In the genomic region with DNA sequence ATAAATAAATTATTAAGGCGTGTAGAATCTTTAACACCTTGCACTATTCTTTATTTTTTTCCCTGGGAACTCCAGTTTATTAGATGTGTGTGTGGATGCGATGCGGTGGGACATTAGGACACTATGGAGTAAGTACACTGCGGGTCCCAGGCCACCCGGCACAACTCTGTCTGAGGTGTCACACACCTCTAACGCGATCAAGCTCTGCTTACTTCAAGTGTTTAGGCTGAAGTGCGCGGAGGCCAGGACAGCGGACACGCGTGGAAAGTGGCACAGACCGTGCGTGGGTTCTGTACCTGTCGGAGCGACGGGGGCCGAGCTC, we compare ENCODE assay signal across 7 mouse cellular contexts. TPM values are rescaled to one million over a fixed set of nuclear protein-coding genes. Genes with fewer than 3 reads are reported as not detected.
A peak's percentile ranks its signal among the peaks of the same experiment; 100 is the strongest.
DNase-seq lines count a peak whose midpoint lies in the region; ATAC-seq and TF ChIP-seq lines count a peak whose summit lies in the region.

No protein-coding gene starts in this region.

- WGBS in spleen, adult 2 months = 4% methylated on average over 18 of the region's 18 CpGs
- 2% methylated on average over 18 of the region's 18 CpGs for WGBS in forebrain, embryonic 14.5 days
- 1% methylated on average over 18 of the region's 18 CpGs for WGBS in limb, embryonic 15.5 days
- 1% methylated on average over 18 of the region's 18 CpGs for WGBS in stomach, postnatal 0 days

- peak overlapping the region; percentile 54 for H3K4me2 ChIP-seq in forebrain, embryonic 14.5 days (ENCODE audit: low read length)
- H3K4me2 ChIP-seq in limb, embryonic 15.5 days = peak overlapping the region; percentile 59
- H3K4me2 ChIP-seq in stomach, postnatal 0 days (replicated peaks; ENCODE audit: low read depth) = peak overlapping the region; percentile 90

- TF ChIP-seq POLR2A in spleen, adult 2 months (IDR thresholded peaks at IDR 0.05; ENCODE audit: low read depth, low read length) = no peak

- H3K27ac ChIP-seq in spleen, adult 2 months (ENCODE audit: insufficient read depth, low read length) = peak overlapping the region; percentile 85
- H3K27ac ChIP-seq in forebrain, embryonic 14.5 days (ENCODE audit: low read depth, low read length) = peak overlapping the region; percentile 52; the same call in 1 of the 2 replicates
- peak overlapping the region; percentile 48; the same call in 1 of the 2 replicates for H3K27ac ChIP-seq in limb, embryonic 15.5 days
- H3K27ac ChIP-seq in stomach, postnatal 0 days (replicated peaks) = peak overlapping the region; percentile 78

- no peak for DNase-seq in spleen, adult 2 months (ENCODE audit: low read depth in 1 of 2, low spot score in 2 of 2)
- no peak for DNase-seq in spleen, postnatal 4 days (ENCODE audit: low spot score in 2 of 2)
- no peak for DNase-seq in forebrain, embryonic 14.5 days (ENCODE audit: low spot score)
- no peak for DNase-seq in stomach, postnatal 0 days (ENCODE audit: low spot score)
- DNase-seq in spleen, postnatal 10 days (ENCODE audit: low spot score in 2 of 2) = no peak
- no peak for DNase-seq in gastrocnemius, adult 8-10 months (ENCODE audit: low spot score in 2 of 2)

- H3K36me3 ChIP-seq in spleen, adult 2 months (ENCODE audit: control insufficient read depth, insufficient read depth, low read length) = no peaks in the 10 kb centered on the region
- H3K36me3 ChIP-seq in forebrain, embryonic 14.5 days (ENCODE audit: control insufficient read depth, insufficient read depth, low read length) = no peaks in the 10 kb centered on the region
- H3K36me3 ChIP-seq in limb, embryonic 15.5 days = no peaks in the 10 kb centered on the region
- no peaks in the 10 kb centered on the region for H3K36me3 ChIP-seq in stomach, postnatal 0 days (ENCODE audit: control insufficient read depth, insufficient read depth, low read length)

- no peaks in the 10 kb centered on the region for H3K4me1 ChIP-seq in spleen, adult 2 months (ENCODE audit: control insufficient read depth, insufficient read depth, insufficient read length)
- H3K4me1 ChIP-seq in forebrain, embryonic 14.5 days (ENCODE audit: control insufficient read depth, insufficient read depth, low read length) = peaks cover 13% of the 10 kb centered on the region; the same call in 1 of the 2 replicates
- H3K4me1 ChIP-seq in limb, embryonic 15.5 days = 0 out of 2 replicates have a peak, but pooled peaks cover 2% of the 10 kb centered on the region
- H3K4me1 ChIP-seq in stomach, postnatal 0 days (replicated peaks; ENCODE audit: control insufficient read depth, insufficient read depth) = no peaks in the 10 kb centered on the region

- H3K27me3 ChIP-seq in spleen, adult 2 months (ENCODE audit: control insufficient read depth, insufficient read depth, low read length) = no peaks in the 10 kb centered on the region
- no peaks in the 10 kb centered on the region for H3K27me3 ChIP-seq in forebrain, embryonic 14.5 days (replicated peaks; ENCODE audit: control insufficient read depth, insufficient read depth, low read length)
- H3K27me3 ChIP-seq in limb, embryonic 15.5 days = no peaks in the 10 kb centered on the region
- H3K27me3 ChIP-seq in stomach, postnatal 0 days (ENCODE audit: control insufficient read depth, insufficient read depth, low read length) = no peaks in the 10 kb centered on the region

- TF ChIP-seq CTCF in spleen, adult 2 months (IDR thresholded peaks at IDR 0.05; ENCODE audit: extremely low read depth, insufficient read depth, insufficient read length, insufficient replicate concordance) = no peak
- no peak for TF ChIP-seq CTCF in stomach, postnatal 0 days (IDR thresholded peaks at IDR 0.05; ENCODE audit: low read depth)

- no peak for ATAC-seq in forebrain, embryonic 14.5 days
- peak; percentile 78 for ATAC-seq in limb, embryonic 15.5 days (ENCODE audit: insufficient number of reproducible peaks, low FRiP score, low TSS enrichment, low read depth)
- peak; percentile 65; the same call in 1 of the 2 replicates for ATAC-seq in stomach, postnatal 0 days (ENCODE audit: low FRiP score, low TSS enrichment)

- peak overlapping the region; percentile 92 for H3K9ac ChIP-seq in forebrain, embryonic 14.5 days (ENCODE audit: low read length)
- peak overlapping the region; percentile 70 for H3K9ac ChIP-seq in limb, embryonic 15.5 days
- peak overlapping the region; percentile 80 for H3K9ac ChIP-seq in stomach, postnatal 0 days (ENCODE audit: low read length)

- no peak for TF ChIP-seq EP300 in stomach, postnatal 0 days (optimal IDR thresholded peaks at IDR 0.05)

- H3K9me3 ChIP-seq in forebrain, embryonic 14.5 days (replicated peaks; ENCODE audit: control insufficient read depth, low read length) = no peaks in the 10 kb centered on the region
- no peaks in the 10 kb centered on the region for H3K9me3 ChIP-seq in limb, embryonic 15.5 days
- H3K9me3 ChIP-seq in stomach, postnatal 0 days (ENCODE audit: control insufficient read depth, low read length) = no peaks in the 10 kb centered on the region

- H3K4me3 ChIP-seq in spleen, adult 2 months (ENCODE audit: extremely low read depth, insufficient read depth, insufficient read length) = peak overlapping the region; percentile 100
- H3K4me3 ChIP-seq in forebrain, embryonic 14.5 days (ENCODE audit: low read depth, low read length) = peak overlapping the region; percentile 91
- peak overlapping the region; percentile 97 for H3K4me3 ChIP-seq in limb, embryonic 15.5 days
- H3K4me3 ChIP-seq in stomach, postnatal 0 days (ENCODE audit: low read depth, low read length) = peak overlapping the region; percentile 98

RNA-seq across cellular contexts. Expression of gene E130308A19Rik, which starts 0.4 kb away (rescaled TPM):
- 5.1 and 5.4 TPM in 2 replicates for polyA plus RNA-seq in spleen, adult 2 months (2012; rRNA removed)
- polyA plus RNA-seq in forebrain, embryonic 14.5 days (2014; fragmentation: Nextera tagmentation; extraction: Ambion mirVana) = 22.6 and 28.0 TPM in 2 replicates
- polyA plus RNA-seq in limb, embryonic 15.5 days (2015; fragmentation: Nextera tagmentation; extraction: Ambion mirVana) = 12.5 and 16.1 TPM in 2 replicates
- 8.3 and 10.2 TPM in 2 replicates for polyA plus RNA-seq in stomach, postnatal 0 days (2015; fragmentation: Nextera tagmentation; extraction: Ambion mirVana)
- total RNA-seq in gastrocnemius, adult 8-10 months (2022) = 1 to 10 TPM; 4.6 to 8.9 (median 6.2) TPM

RNA-seq across cellular contexts. Expression of gene Hsdl2, which starts 44.3 kb away (rescaled TPM):
- polyA plus RNA-seq in spleen, adult 2 months (2012; rRNA removed) = 3.0 and 4.5 TPM in 2 replicates
- 18.6 and 22.5 TPM in 2 replicates for polyA plus RNA-seq in forebrain, embryonic 14.5 days (2014; fragmentation: Nextera tagmentation; extraction: Ambion mirVana)
- polyA plus RNA-seq in limb, embryonic 15.5 days (2015; fragmentation: Nextera tagmentation; extraction: Ambion mirVana) = 27.8 and 28.0 TPM in 2 replicates
- 47.8 and 49.4 TPM in 2 replicates for polyA plus RNA-seq in stomach, postnatal 0 days (2015; fragmentation: Nextera tagmentation; extraction: Ambion mirVana)
- 10 to 100 TPM; 46.2 to 62.6 (median 48.7) TPM for total RNA-seq in gastrocnemius, adult 8-10 months (2022)
